Mouse (Mus musculus) stomach, embryonic 15.5 days (tissue): ENCODE data around the gene Amz2. TPM values are rescaled to one million over a fixed set of nuclear protein-coding genes. Genes with fewer than 3 reads are reported as not detected.

Experiments
- ATAC-seq: fragments of 200-750 bp; cut with Nextera tagmentation; 2 replicates; pipeline ENCODE4 v1.8.0; 2017; ENCODE audit warnings: low read depth, moderate number of reproducible peaks, moderate TSS enrichment; ENCODE audit not compliant: insufficient read depth, low FRiP score
- H3K27ac ChIP-seq: fragments of 300-500 bp; sonication (generic); 2 replicates; pipeline ENCODE4 v1.5.1; 2015; ENCODE audit warnings: mild to moderate bottlenecking, inconsistent platforms
- H3K27me3 ChIP-seq: fragments of 300-500 bp; sonication (generic); replicated peaks from 2 replicates; pipeline ENCODE4 v1.6.1; 2015; ENCODE audit warnings: inconsistent platforms
- H3K36me3 ChIP-seq: fragments of 300-500 bp; sonication (generic); 2 replicates; pipeline ENCODE4 v1.6.1; 2015; ENCODE audit warnings: inconsistent platforms
- H3K4me1 ChIP-seq: fragments of 300-500 bp; sonication (generic); 2 replicates; pipeline ENCODE4 v1.6.1; 2015; ENCODE audit warnings: inconsistent platforms
- H3K4me2 ChIP-seq: fragments of 300-500 bp; sonication (generic); 2 replicates; pipeline ENCODE4 v1.6.1; 2015; ENCODE audit warnings: mild to moderate bottlenecking, inconsistent platforms
- H3K4me3 ChIP-seq: fragments of 300-500 bp; sonication (generic); replicated peaks from 2 replicates; pipeline ENCODE4 v1.5.1; 2015; ENCODE audit warnings: inconsistent platforms
- H3K9ac ChIP-seq: fragments of 300-500 bp; sonication (generic); 2 replicates; pipeline ENCODE4 v1.6.1; 2015; ENCODE audit warnings: inconsistent platforms
- H3K9me3 ChIP-seq: fragments of 300-500 bp; sonication (generic); 2 replicates; pipeline ENCODE4 v1.6.1; 2016; ENCODE audit warnings: inconsistent platforms
- WGBS: fragments of 180-500 bp; shearing (Covaris S2); methylation state at CpG from one replicate; pipeline ENCODE4 v1.1.7; 2015; 5-methylcytosine and 5-hydroxymethylcytosine counted together
- polyA plus RNA-seq: library from polyadenylated mRNA; unstranded; fragments of >200 nt; fragmentation: Nextera tagmentation; extraction: Ambion mirVana; gene quantifications from 2 replicates; pipeline ENCODE4 v1.2.1, GENCODE M21; 2015

The Amz2 gene
- polyA plus RNA-seq, 1 experiment from 2014 or later, result 40.4 TPM

- H3K4me2 ChIP-seq, result peak overlapping the region; percentile 71
- peak overlapping the region; percentile 93 for H3K27ac ChIP-seq
- WGBS, result under 1% methylated on average over 11 of the region's 11 CpGs
- no peaks in the 10 kb centered on the region for H3K9me3 ChIP-seq
- peaks cover 9% of the 10 kb centered on the region for H3K4me1 ChIP-seq
- H3K4me3 ChIP-seq, result peak overlapping the region; percentile 69
- H3K27me3 ChIP-seq, result no peaks in the 10 kb centered on the region
- H3K9ac ChIP-seq, result peak overlapping the region; percentile 68
- H3K36me3 ChIP-seq, result peaks cover 9% of the 10 kb centered on the region
- ATAC-seq, result no peak
These were observed 483 bp downstream of the Amz2 start for GRCm38 (mm10) chr11:109426272-109426586.

DNA sequence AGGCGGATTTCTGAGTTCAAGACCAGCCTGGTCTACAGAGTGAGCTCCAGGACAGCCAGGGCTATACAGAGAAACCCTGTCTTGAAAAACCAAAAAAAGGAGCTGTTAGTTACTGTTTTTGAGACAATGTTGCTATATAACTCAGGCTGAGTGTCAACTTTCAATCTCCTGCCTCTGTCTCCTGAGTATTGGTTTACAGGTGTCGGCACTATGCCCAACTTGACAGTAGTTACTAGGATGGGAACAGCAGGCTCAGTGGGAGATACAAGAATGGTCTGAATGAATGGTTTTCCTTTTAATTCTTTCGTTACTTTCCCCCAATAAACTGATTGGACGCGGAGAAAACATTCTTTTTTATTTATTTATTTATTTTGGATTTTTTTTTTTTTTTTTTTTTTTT, 1.6 kb downstream of the Amz2 start:
- H3K27ac ChIP-seq, result no peak overlapping the region

GRCm38 (mm10) chr11:109434233-109434798, 8.6 kb downstream of the Amz2 start:
- Histone ChIP-seq H3K36me3 (peaks cover 33% of the 10 kb centered on the region), H3K4me1 (no peaks in the 10 kb centered on the region), H3K4me3 (no peak overlapping the region), H3K27me3 (no peaks in the 10 kb centered on the region), H3K27ac (no peak overlapping the region), H3K4me2 (no peak overlapping the region), H3K9ac (no peak overlapping the region), H3K9me3 (no peaks in the 10 kb centered on the region)
- WGBS, result 91% methylated on average over 16 of the region's 16 CpGs
- ATAC-seq, result no peak

More for the DNA sequence above, 1.6 kb downstream of the Amz2 start:
- Histone ChIP-seq H3K4me2 (no peak overlapping the region), H3K9ac (no peak overlapping the region), H3K27me3 (no peaks in the 10 kb centered on the region), H3K4me3 (no peak overlapping the region), H3K4me1 (peaks cover 9% of the 10 kb centered on the region), H3K36me3 (peaks cover 12% of the 10 kb centered on the region), H3K9me3 (no peaks in the 10 kb centered on the region)
- no peak for ATAC-seq
- 96% methylated on average over 5 of the region's 5 CpGs for WGBS

- Histone ChIP-seq H3K4me1 (no peaks in the 10 kb centered on the region), H3K4me2 (no peak overlapping the region), H3K9ac (no peak overlapping the region), H3K27ac (no peak overlapping the region), H3K4me3 (no peak overlapping the region), H3K36me3 (peaks cover 25% of the 10 kb centered on the region), H3K27me3 (no peaks in the 10 kb centered on the region), H3K9me3 (no peaks in the 10 kb centered on the region)
- WGBS, result 59% methylated on average over 8 of the region's 8 CpGs
- no peak for ATAC-seq
These were observed 11.1 kb downstream of the Amz2 start for GRCm38 (mm10) chr11:109436889-109437288.

DNA sequence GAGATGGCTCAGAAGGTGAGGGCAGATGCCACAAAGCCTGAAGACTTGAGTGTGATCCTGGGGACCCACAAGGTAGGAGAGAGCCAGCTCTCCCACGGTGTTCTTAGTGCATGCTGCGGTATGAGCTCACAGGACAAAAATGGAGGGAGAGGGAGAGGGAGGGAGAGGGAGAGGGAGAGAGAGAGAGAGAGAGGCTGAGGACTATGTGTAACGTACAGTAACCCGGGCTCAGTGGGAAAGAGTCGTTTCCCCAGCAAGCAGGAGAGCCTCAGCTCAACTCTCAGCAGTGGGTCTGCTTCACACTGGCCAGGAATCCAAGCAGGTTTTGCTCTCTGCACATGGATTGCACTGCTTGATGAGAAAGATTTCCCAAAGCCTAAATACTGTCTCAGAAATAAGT, 13.5 kb downstream of the Amz2 start:
- Histone ChIP-seq H3K4me1 (no peaks in the 10 kb centered on the region), H3K27me3 (no peaks in the 10 kb centered on the region), H3K9me3 (no peaks in the 10 kb centered on the region), H3K36me3 (peaks cover 16% of the 10 kb centered on the region), H3K4me3 (peak overlapping the region; percentile 58), H3K4me2 (peak overlapping the region; percentile 86), H3K9ac (no peak overlapping the region), H3K27ac (peak overlapping the region; percentile 42; the same call in 1 of the 2 replicates)
- ATAC-seq, result no peak
- WGBS, result 16% methylated on average over 5 of the region's 5 CpGs

GRCm38 (mm10) chr11:109439829-109440340, 14.1 kb downstream of the Amz2 start:
- Histone ChIP-seq H3K9me3 (no peaks in the 10 kb centered on the region), H3K4me2 (peak overlapping the region; percentile 86), H3K36me3 (peaks cover 10% of the 10 kb centered on the region), H3K27ac (peak overlapping the region; percentile 42; the same call in 1 of the 2 replicates), H3K27me3 (no peaks in the 10 kb centered on the region), H3K4me1 (no peaks in the 10 kb centered on the region), H3K9ac (peak overlapping the region; percentile 33; the same call in 1 of the 2 replicates), H3K4me3 (peak overlapping the region; percentile 58)
- ATAC-seq, result peak; percentile 78
- 2% methylated on average over 32 of the region's 32 CpGs for WGBS

DNA sequence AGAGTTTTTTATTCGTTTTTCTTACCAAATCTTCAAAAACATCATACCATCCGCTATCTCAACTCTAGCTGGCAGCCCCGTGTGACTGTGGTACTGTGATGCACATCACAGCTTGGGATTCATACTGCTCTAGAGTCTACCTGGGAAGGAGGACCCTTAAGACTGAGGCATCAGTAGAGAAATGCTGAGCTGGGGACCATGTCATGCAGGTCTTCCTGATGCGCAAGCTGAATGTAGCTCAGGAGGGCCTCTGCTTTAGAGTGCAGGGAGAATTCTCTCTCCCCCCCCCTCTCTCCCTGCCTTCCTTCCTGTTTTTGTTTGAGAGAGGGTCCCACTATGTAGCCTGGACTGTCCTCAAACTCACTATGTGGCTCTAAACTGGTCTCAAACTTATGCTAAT, 14.9 kb downstream of the Amz2 start:
- WGBS, result 64% methylated on average over 4 of the region's 4 CpGs

GRCm38 (mm10) chr11:109441119-109441518, 15.4 kb downstream of the Amz2 start:
- Histone ChIP-seq H3K4me3 (no peak overlapping the region), H3K36me3 (0 out of 2 replicates have a peak, but pooled peaks cover 5% of the 10 kb centered on the region), H3K4me2 (no peak overlapping the region), H3K4me1 (no peaks in the 10 kb centered on the region), H3K9ac (no peak overlapping the region), H3K27me3 (no peaks in the 10 kb centered on the region), H3K9me3 (no peaks in the 10 kb centered on the region), H3K27ac (no peak overlapping the region)
- ATAC-seq, result no peak
- WGBS, result 76% methylated on average over 3 of the region's 3 CpGs

More for the DNA sequence above, 14.9 kb downstream of the Amz2 start:
- Histone ChIP-seq H3K4me2 (peak overlapping the region; percentile 86), H3K4me3 (peak overlapping the region; percentile 58), H3K27me3 (no peaks in the 10 kb centered on the region), H3K27ac (no peak overlapping the region), H3K9me3 (no peaks in the 10 kb centered on the region), H3K36me3 (0 out of 2 replicates have a peak, but pooled peaks cover 5% of the 10 kb centered on the region), H3K9ac (no peak overlapping the region), H3K4me1 (no peaks in the 10 kb centered on the region)
- ATAC-seq, result no peak

GRCm38 (mm10) chr11:109442166-109442730, 16.5 kb downstream of the Amz2 start:
- Histone ChIP-seq H3K9ac (no peak overlapping the region), H3K4me3 (no peak overlapping the region), H3K27ac (no peak overlapping the region), H3K4me2 (no peak overlapping the region), H3K9me3 (no peaks in the 10 kb centered on the region), H3K27me3 (no peaks in the 10 kb centered on the region), H3K4me1 (no peaks in the 10 kb centered on the region), H3K36me3 (no peaks in the 10 kb centered on the region)
- ATAC-seq, result no peak
- WGBS, result 29% methylated on average over 5 of the region's 5 CpGs

- no peaks in the 10 kb centered on the region for H3K36me3 ChIP-seq
- H3K9ac ChIP-seq, result no peak overlapping the region
- no peaks in the 10 kb centered on the region for H3K4me1 ChIP-seq
- ATAC-seq, result no peak
- no peak overlapping the region for H3K4me2 ChIP-seq
- H3K27me3 ChIP-seq, result no peaks in the 10 kb centered on the region
- 89% methylated on average over 8 of the region's 8 CpGs for WGBS
- no peak overlapping the region for H3K4me3 ChIP-seq
- H3K9me3 ChIP-seq, result no peaks in the 10 kb centered on the region
- H3K27ac ChIP-seq, result no peak overlapping the region
These were observed 17.9 kb downstream of the Amz2 start for GRCm38 (mm10) chr11:109443468-109444263.

DNA sequence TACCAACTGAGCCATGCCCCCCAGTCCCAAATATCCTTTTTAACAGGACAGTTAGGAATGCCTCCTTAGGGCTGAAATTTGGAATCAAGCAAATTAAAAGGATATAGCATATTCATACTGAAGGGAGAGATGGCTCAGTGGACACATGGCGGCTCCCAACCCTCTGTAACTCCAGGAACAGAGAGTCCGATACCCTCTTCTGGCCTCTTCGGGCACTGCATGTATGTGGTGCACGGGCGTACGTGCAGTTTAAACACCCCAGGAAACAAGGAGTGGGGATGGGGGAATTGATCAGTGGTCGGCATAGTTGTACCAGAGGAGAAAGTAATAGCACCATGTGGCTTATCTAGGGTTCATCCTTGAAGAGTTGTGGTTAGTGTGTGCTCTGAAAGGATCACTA, 18.9 kb downstream of the Amz2 start:
- no peak overlapping the region for H3K27ac ChIP-seq
- WGBS, result 56% methylated on average over 7 of the region's 7 CpGs
- H3K36me3 ChIP-seq, result no peaks in the 10 kb centered on the region
- H3K4me2 ChIP-seq, result no peak overlapping the region
- no peaks in the 10 kb centered on the region for H3K9me3 ChIP-seq
- no peak overlapping the region for H3K4me3 ChIP-seq
- no peaks in the 10 kb centered on the region for H3K4me1 ChIP-seq
- no peak for ATAC-seq
- H3K9ac ChIP-seq, result no peak overlapping the region
- H3K27me3 ChIP-seq, result no peaks in the 10 kb centered on the region

GRCm38 (mm10) chr11:109445438-109446035, 19.8 kb downstream of the Amz2 start:
- Histone ChIP-seq H3K4me2 (no peak overlapping the region), H3K4me1 (no peaks in the 10 kb centered on the region), H3K36me3 (no peaks in the 10 kb centered on the region), H3K27me3 (no peaks in the 10 kb centered on the region), H3K9me3 (no peaks in the 10 kb centered on the region), H3K27ac (no peak overlapping the region), H3K9ac (no peak overlapping the region), H3K4me3 (no peak overlapping the region)
- no peak for ATAC-seq
- 44% methylated on average over 13 of the region's 13 CpGs for WGBS
